Mouse (Mus musculus) cortical plate, adult 2 months (tissue): ENCODE results near the gene Hectd1.

ENCODE experiments used
- CTCF ChIP-seq: fragments of 200-500 bp; IDR thresholded peaks from 2 replicates; pipeline ENCODE4 v1.5.1; 2011; ENCODE audit warnings: mild to moderate bottlenecking, control low read depth, low read length; ENCODE audit not compliant: insufficient read depth; ENCODE audit errors: extremely low read depth
- POLR2A ChIP-seq: fragments of 200-500 bp; IDR thresholded peaks from 2 replicates; pipeline ENCODE4 v1.6.1; 2011; ENCODE audit warnings: mild to moderate bottlenecking, low read length, control low read depth; ENCODE audit not compliant: insufficient read depth; ENCODE audit errors: extremely low read depth

- no peak for TF ChIP-seq CTCF
- no peak for TF ChIP-seq POLR2A
These were observed 1.3 kb upstream of the Hectd1 start for GRCm38 (mm10) chr12:51830671-51831070.
